Mouse (Mus musculus): ENCODE data around the gene Cnr2. TPM values are rescaled to one million over a fixed set of nuclear protein-coding genes. Genes with fewer than 3 reads are reported as not detected.

Cnr2 gene
- polyA plus RNA-seq, 1 experiment: not detected

DNA sequence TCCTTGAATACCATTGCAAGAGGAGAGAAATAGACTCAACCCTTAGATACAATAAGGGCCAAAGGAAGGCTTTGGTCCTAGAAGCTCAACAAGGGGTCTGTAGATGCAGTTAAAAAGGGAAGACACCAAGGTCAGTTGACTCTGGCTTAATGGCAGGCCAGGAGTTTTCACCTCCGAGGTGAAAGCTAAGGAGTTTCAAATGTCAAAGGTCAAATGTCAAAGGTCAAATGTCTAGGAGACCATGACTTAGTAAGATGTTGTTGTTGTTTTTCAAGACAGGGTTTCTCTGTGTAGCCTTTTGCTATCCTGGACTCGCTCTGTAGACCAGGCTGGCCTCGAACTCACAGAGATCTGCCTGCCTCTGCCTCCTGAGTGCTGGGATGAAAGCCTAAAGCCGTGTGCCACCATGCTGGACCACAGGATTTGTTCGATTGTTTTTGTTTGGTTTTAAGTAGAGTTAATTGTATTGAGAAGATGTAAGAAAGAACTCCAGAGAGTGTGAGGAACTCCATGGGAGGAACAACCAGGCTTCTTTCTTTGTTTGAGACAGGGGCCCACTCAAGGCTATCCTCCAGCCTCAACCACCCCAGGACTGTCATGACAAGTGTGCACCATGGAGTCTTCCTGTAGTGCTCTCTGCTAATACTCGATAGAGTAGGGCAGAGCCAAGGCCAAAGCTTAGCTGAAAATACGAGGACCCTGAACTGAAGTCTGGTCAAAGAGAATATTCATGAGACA is 5.9 kb upstream of the Cnr2 start:
- Histone ChIP-seq H3K36me3 (ENCODE audit: control insufficient read depth, insufficient read depth) (no peaks in the 10 kb centered on the region), H3K4me3 (ENCODE audit: insufficient read depth, poor library complexity, severe bottlenecking) (no peak overlapping the region), H3K79me2 (ENCODE audit: control insufficient read depth, insufficient read depth) (no peaks in the 10 kb centered on the region), H3K79me3 (ENCODE audit: low read depth) (no peaks in the 10 kb centered on the region), H3ac (ENCODE audit: control insufficient read depth, insufficient read length, low read depth) (no peak overlapping the region), H3K27me3 (ENCODE audit: control insufficient read depth, insufficient read depth, insufficient read length) (peaks cover 3% of the 10 kb centered on the region)
- TF ChIP-seq MYOD1 (IDR thresholded peaks at IDR 0.05; ENCODE audit: control insufficient read depth, insufficient read length, low read depth) (no peak), CEBPB (IDR thresholded peaks at IDR 0.05; ENCODE audit: low read depth) (no peak), MAX (IDR thresholded peaks at IDR 0.05) (no peak), MYOG (IDR thresholded peaks at IDR 0.05; ENCODE audit: control insufficient read depth, extremely low read depth, insufficient read length) (no peak), FOSL1 (IDR thresholded peaks at IDR 0.05; ENCODE audit: insufficient read depth, low read length, poor library complexity, severe bottlenecking) (no peak), CTCF (IDR thresholded peaks at IDR 0.05; ENCODE audit: control insufficient read depth, insufficient read depth, insufficient read length) (no peak), USF1 (IDR thresholded peaks at IDR 0.05; ENCODE audit: low read depth) (no peak)

DNA sequence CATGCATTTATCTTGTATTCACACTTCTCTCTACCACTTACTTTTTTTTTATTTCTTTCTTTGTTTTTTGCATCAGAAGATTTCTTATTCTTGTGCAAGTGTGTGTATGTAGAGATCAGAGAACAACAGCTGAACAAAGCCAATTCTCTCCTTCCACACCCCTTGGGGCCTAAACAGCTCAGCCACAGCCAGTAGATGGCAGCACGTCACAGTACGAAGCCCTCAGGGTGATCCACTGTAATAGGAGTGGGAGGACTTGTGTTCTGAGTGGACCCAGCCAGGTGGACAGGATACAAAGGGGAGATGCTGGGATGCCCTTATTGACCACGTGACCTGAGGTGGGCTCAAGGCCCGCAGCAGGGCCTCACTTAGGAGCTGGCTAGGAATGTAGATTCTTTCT is 5.3 kb upstream of the Cnr2 start:
- no peak overlapping the region for H3K4me3 ChIP-seq (ENCODE audit: insufficient read depth, poor library complexity, severe bottlenecking)
- no peaks in the 10 kb centered on the region for H3K36me3 ChIP-seq (ENCODE audit: control insufficient read depth, insufficient read depth)
- H3K79me3 ChIP-seq (ENCODE audit: low read depth): no peaks in the 10 kb centered on the region
- TF ChIP-seq CTCF (IDR thresholded peaks at IDR 0.05; ENCODE audit: control insufficient read depth, insufficient read depth, insufficient read length) (peak; percentile 91), MYOD1 (IDR thresholded peaks at IDR 0.05; ENCODE audit: control insufficient read depth, insufficient read length, low read depth) (no peak), MAX (IDR thresholded peaks at IDR 0.05) (no peak), USF1 (IDR thresholded peaks at IDR 0.05; ENCODE audit: low read depth) (no peak)
- H3K79me2 ChIP-seq (ENCODE audit: control insufficient read depth, insufficient read depth): no peaks in the 10 kb centered on the region
- H3ac ChIP-seq (ENCODE audit: control insufficient read depth, insufficient read length, low read depth): no peak overlapping the region
- H3K27me3 ChIP-seq (ENCODE audit: control insufficient read depth, insufficient read depth, insufficient read length): peaks cover 4% of the 10 kb centered on the region

DNA sequence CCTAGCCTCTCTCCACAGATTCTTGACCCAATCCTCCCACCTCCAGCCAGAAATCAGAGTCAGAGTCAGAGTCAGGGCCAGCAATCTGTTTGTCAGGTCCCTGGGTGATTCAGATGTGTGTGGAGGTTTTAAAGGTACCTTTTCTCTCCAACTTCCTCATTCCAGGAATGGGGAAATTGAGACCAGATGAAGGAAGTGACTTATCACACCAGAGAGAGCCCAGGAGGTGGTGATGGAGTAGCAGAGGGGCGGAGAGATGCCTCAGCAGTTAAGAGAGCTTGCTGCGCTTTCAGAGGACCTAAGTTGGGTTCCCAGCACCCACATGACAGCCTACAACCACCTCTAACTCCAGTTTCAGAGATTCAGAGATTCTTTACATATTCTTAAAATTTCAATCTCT is 3.7 kb upstream of the Cnr2 start:
- no peak overlapping the region for H3K4me3 ChIP-seq (ENCODE audit: insufficient read depth, poor library complexity, severe bottlenecking)
- no peak overlapping the region for H3ac ChIP-seq (ENCODE audit: control insufficient read depth, insufficient read length, low read depth)
- H3K79me3 ChIP-seq (ENCODE audit: low read depth): no peaks in the 10 kb centered on the region
- no peaks in the 10 kb centered on the region for H3K36me3 ChIP-seq (ENCODE audit: control insufficient read depth, insufficient read depth)
- TF ChIP-seq CEBPB (IDR thresholded peaks at IDR 0.05; ENCODE audit: low read depth) (no peak), MYOG (IDR thresholded peaks at IDR 0.05; ENCODE audit: control insufficient read depth, extremely low read depth, insufficient read length) (no peak), MYOD1 (IDR thresholded peaks at IDR 0.05; ENCODE audit: control insufficient read depth, insufficient read length, low read depth) (no peak), FOSL1 (IDR thresholded peaks at IDR 0.05; ENCODE audit: insufficient read depth, low read length, poor library complexity, severe bottlenecking) (no peak), USF1 (IDR thresholded peaks at IDR 0.05; ENCODE audit: low read depth) (no peak), CTCF (IDR thresholded peaks at IDR 0.05; ENCODE audit: control insufficient read depth, insufficient read depth, insufficient read length) (no peak), MAX (IDR thresholded peaks at IDR 0.05) (no peak)
- no peaks in the 10 kb centered on the region for H3K79me2 ChIP-seq (ENCODE audit: control insufficient read depth, insufficient read depth)
- peaks cover 4% of the 10 kb centered on the region for H3K27me3 ChIP-seq (ENCODE audit: control insufficient read depth, insufficient read depth, insufficient read length)

DNA sequence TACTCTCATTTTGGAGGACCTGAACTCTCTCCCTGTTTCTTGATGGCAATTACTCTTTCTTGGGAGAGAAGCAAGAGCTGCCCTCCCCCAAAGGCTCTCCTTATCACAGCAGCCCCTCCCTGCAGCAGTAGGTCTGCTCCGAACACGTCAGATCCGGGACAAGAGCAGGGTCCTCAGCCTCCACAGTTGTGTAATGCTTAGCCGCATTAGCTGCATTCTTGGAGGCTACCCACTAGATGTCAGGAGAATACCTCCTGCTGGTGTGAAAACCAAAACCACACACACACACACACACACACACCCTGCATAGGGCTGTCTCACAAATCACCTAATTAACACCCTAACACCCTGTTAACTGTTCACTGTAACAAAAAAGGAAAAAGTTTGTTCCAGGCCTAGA is 2.3 kb upstream of the Cnr2 start:
- no peaks in the 10 kb centered on the region for H3K36me3 ChIP-seq (ENCODE audit: control insufficient read depth, insufficient read depth)
- TF ChIP-seq USF1 (IDR thresholded peaks at IDR 0.05; ENCODE audit: low read depth) (no peak), CEBPB (IDR thresholded peaks at IDR 0.05; ENCODE audit: low read depth) (no peak), MYOG (IDR thresholded peaks at IDR 0.05; ENCODE audit: control insufficient read depth, extremely low read depth, insufficient read length) (no peak), MYOD1 (IDR thresholded peaks at IDR 0.05; ENCODE audit: control insufficient read depth, insufficient read length, low read depth) (no peak)
- H3K79me2 ChIP-seq (ENCODE audit: control insufficient read depth, insufficient read depth): no peaks in the 10 kb centered on the region
- no peak overlapping the region for H3ac ChIP-seq (ENCODE audit: control insufficient read depth, insufficient read length, low read depth)
- peaks cover 4% of the 10 kb centered on the region for H3K27me3 ChIP-seq (ENCODE audit: control insufficient read depth, insufficient read depth, insufficient read length)
- no peaks in the 10 kb centered on the region for H3K79me3 ChIP-seq (ENCODE audit: low read depth)
- no peak overlapping the region for H3K4me3 ChIP-seq (ENCODE audit: insufficient read depth, poor library complexity, severe bottlenecking)

DNA sequence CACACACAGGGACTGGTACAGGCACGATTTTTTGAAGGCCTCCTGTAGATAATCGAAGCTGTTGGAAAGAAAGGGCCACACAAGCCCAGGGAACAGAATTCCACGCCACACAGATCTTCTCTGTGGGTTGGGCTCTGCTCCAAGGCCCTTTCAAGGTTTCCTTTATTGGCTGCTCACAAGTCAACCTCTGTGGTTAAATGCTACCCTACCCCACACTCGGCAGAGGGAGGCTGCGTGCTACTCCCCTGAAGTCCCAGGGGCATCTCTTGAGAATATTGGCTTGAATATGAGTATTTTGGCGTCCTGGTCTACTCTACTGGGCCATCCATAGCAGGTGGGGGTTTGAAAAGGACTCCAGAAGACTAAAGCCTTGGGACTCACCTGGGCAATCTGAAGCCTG is 963 bp downstream of the Cnr2 start:
- Histone ChIP-seq H3K36me3 (ENCODE audit: control insufficient read depth, insufficient read depth) (no peaks in the 10 kb centered on the region), H3K79me3 (ENCODE audit: low read depth) (no peaks in the 10 kb centered on the region), H3K27me3 (ENCODE audit: control insufficient read depth, insufficient read depth, insufficient read length) (peaks cover 4% of the 10 kb centered on the region), H3K79me2 (ENCODE audit: control insufficient read depth, insufficient read depth) (no peaks in the 10 kb centered on the region), H3ac (ENCODE audit: control insufficient read depth, insufficient read length, low read depth) (no peak overlapping the region), H3K4me3 (ENCODE audit: insufficient read depth, poor library complexity, severe bottlenecking) (no peak overlapping the region)
- no peak for TF ChIP-seq USF1 (IDR thresholded peaks at IDR 0.05; ENCODE audit: low read depth)

DNA sequence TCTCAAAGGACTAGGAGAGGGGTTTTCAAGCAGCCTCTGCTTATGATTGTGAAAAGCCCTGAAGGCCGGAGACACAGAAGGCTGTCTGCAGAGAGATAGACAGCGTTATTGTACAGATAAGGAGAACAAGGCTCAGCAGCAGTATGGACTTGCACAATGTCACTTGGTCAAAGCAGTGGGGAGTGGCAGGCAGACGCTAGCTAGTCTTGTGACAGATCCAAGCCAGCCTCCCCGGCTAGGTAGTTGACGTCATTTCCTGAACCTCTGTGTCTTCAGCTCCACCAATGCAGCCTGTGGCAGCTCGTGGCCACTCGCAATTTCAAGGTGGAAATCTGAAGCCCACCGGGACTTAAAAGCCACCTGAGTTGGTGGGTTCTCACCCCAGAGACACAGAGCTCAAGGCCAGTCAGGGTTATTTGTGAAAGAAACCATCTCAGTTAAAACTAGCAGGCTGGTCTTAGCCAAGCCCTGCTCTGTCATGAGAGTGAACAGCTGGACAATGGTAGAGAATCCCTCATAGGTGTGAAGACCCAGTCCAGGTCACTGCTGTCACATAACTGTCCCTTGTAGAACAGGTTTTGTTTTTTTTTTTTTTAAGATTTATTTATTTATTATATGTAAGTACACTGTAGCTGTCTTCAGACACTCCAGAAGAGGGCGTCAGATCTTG is 3.3 kb downstream of the Cnr2 start:
- Histone ChIP-seq H3K27me3 (ENCODE audit: control insufficient read depth, insufficient read depth, insufficient read length) (peaks cover 6% of the 10 kb centered on the region), H3K79me2 (ENCODE audit: control insufficient read depth, insufficient read depth) (no peaks in the 10 kb centered on the region), H3K4me3 (ENCODE audit: insufficient read depth, poor library complexity, severe bottlenecking) (no peak overlapping the region), H3ac (ENCODE audit: control insufficient read depth, insufficient read length, low read depth) (no peak overlapping the region), H3K79me3 (ENCODE audit: low read depth) (no peaks in the 10 kb centered on the region), H3K36me3 (ENCODE audit: control insufficient read depth, insufficient read depth) (no peaks in the 10 kb centered on the region)
- TF ChIP-seq CEBPB (IDR thresholded peaks at IDR 0.05; ENCODE audit: low read depth) (no peak), MAX (IDR thresholded peaks at IDR 0.05) (no peak), MYOD1 (IDR thresholded peaks at IDR 0.05; ENCODE audit: control insufficient read depth, insufficient read length, low read depth) (no peak), FOSL1 (IDR thresholded peaks at IDR 0.05; ENCODE audit: insufficient read depth, low read length, poor library complexity, severe bottlenecking) (no peak), USF1 (IDR thresholded peaks at IDR 0.05; ENCODE audit: low read depth) (no peak), MYOG (IDR thresholded peaks at IDR 0.05; ENCODE audit: control insufficient read depth, extremely low read depth, insufficient read length) (no peak), CTCF (IDR thresholded peaks at IDR 0.05; ENCODE audit: control insufficient read depth, insufficient read depth, insufficient read length) (no peak)

Data from C2C12 (cell line).